Mouse (Mus musculus): Measurements from ENCODE around the gene Rbms1.
"Not testable (repeated sequence)": the region's sequence is repeated elsewhere in the genome, so short reads cannot be mapped to it uniquely, and the experiment has no call there.

The Rbms1 gene

DNA sequence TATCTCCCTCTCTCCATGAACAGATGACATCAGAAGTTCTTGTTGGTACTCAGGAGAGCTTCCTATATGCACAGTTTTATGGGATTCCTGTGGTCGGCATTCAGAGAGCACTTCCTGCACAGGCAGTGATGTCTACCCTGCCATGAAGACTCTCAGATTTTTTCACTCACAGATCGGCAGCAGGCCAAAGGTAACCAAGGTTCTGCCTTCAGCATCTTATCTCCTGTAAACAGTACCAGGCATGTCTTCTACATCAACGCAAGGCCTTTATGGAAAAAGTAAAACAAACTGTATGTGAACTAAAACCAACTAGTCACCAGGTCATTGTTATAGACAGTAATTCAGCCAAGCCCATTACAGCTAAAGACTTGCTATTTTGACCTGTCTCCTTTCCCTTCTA is 115.0 kb downstream of the Rbms1 start:
- DNase-seq (ENCODE audit: low read depth, low spot score), result no peak

DNA sequence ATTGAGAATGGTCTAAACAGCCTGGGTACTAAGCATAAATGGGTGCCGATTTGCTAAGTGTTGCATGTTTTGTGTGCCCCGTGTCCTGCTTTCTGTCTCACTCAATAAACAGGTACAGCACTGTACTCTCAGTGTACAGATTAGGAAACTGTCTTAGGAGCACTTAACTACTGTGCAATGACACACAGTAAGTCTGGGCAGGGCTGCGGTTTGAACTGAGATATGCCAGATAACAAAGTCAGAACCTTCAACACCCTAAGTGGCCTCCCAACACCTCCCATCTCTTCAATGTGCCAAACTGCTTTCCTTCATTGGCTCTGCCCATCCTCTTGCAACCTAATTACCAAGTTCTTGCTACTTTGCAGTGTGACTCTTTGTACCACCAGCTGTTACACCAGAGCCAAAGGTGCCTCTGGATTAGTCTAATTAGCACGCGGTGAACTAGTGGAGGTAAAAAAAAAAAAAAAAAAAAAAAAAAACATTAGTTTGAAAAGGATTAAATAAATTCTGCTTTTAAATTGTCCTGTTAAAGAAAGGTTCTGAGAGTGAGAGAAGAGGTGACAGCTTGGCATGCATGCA is 117.6 kb downstream of the Rbms1 start:
- peak; percentile 76 for DNase-seq (ENCODE audit: low read depth, low spot score)

DNA sequence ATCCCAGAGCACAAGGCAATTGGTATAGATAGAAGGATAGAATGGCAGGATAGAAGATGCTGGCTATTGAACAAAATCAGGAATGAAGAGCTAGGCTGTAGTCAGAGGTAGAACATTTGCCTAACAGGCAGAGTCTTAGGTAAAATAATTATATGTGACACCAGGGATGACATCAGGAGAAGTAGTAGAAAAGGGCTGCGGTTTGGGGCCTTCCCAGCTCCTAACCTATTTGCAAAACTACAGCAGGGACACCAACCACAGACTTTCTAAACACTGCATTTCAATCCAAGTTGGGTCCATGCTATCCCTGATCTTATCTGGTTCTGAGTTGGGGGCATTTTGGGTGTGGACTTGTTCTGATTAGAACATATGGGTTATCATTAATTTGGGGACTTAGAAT is 118.7 kb downstream of the Rbms1 start:
- no peak for DNase-seq (ENCODE audit: low read depth, low spot score)

DNA sequence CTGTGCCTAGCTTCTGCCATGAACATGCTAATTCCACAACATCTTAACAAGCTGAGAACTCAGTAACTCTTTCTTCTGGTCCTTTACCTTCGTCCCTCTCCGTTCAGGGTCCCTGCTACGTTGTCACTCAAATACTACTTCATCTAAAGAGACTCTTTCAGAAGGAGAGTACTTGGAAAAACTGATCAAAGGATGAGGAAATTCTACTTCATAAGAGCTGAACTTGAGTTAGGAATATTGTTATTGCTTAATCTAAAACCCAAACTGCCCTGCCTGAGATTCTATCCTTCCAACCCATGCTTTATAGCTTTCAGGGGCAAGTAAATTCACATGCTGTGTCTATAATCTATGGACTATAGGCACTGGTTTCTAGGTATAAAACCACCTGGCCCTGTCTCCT is 119.4 kb downstream of the Rbms1 start:
- no peak for DNase-seq (ENCODE audit: low read depth, low spot score)

DNA sequence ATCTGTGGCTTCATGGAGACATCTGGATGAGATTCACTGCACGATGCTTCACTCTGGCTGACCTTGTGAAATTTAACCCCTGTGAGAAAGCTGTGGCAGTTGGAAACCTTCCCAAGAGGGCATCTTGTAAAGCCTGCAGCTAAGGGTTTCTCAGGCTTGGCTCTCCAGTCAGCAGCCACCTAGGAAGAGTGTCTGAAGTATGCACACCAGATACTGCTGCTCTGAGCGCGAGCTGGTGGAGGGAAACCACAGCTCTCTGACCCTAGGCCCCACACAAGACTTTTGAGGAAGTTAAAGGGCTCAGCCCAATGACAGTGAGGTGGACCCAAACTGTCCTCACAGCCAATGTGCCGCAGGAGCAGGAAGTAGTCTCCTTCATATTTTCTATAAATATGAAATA is 120.0 kb downstream of the Rbms1 start:
- DNase-seq (ENCODE audit: low read depth, low spot score), result no peak

DNA sequence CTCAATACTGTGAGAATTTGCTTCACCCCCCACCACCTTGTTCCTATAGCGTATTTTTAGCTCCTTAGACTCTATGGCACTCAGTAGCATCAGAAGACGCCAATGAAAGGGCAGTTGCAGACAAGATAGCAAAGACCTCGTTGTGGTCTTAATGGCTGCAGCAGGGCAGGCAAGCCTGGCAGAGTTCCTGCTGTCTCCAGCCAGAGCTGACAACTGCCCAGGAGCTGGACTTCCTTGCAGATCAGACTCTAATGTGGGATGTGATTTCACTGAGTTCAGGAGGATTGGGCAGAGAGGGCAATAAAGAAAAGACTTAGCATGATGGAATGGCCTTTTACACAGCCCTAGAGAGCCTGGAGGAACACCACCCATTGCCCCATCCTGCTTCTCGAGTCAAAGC is 122.1 kb downstream of the Rbms1 start:
- DNase-seq (ENCODE audit: low read depth, low spot score), result no peak

DNA sequence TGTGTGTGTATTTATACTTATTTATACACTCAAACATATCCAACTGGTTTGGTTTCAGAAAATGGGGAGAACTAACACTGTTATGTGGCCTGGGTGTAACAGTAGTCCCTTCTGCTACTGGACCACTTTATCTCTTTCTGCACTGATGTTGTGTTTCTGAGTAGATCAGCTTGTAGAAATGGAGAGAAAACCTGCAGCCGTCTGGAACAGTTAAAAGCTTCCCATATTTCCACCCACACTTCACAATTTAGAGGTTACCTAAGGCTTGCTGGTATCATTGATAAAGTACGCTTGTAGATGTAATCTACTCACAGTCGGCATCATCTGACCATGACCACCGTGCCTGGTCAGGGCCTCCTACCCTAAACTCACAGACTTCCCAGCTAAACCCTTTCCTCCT is 123.5 kb downstream of the Rbms1 start:
- no peak for DNase-seq (ENCODE audit: low read depth, low spot score)

DNA sequence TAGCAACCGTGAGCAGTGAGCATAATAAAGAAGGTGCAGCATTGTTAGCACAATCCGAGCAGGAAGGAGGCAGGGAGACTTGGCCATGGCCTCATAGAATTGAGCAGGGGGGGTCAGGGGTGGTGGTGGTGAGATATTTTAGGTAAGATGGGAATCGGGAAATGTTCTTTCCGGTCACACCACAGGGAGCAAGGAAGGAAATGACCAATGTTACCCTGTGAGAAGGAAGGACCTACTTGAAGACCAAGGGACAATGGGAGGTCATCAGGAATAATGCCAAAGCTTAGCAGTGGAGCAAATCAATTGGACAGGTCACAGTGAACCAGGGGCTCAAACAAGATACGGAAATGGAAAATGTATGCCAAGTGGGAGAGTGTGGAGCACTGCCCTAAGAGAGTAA is 124.1 kb downstream of the Rbms1 start:
- DNase-seq (ENCODE audit: low read depth, low spot score), result no peak

DNA sequence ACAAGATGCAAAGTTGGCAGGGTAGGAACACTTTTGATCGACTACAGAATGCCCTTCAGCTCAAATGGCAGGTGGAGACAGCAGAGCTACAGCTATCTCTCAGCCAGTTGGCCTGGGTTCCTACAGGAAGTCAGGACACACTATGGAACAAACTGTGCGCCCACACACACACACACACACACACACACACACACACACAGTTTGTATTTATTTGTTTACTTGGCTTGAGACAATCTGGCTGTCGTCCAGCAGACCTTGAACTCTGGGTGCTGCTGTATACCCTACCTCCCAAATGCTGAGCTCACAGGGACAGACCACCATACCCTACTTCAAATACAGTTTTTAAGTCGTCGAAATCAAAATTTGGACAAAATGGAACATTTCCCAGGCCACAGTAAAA is 125.4 kb downstream of the Rbms1 start:
- DNase-seq (ENCODE audit: low read depth, low spot score), result no peak

DNA sequence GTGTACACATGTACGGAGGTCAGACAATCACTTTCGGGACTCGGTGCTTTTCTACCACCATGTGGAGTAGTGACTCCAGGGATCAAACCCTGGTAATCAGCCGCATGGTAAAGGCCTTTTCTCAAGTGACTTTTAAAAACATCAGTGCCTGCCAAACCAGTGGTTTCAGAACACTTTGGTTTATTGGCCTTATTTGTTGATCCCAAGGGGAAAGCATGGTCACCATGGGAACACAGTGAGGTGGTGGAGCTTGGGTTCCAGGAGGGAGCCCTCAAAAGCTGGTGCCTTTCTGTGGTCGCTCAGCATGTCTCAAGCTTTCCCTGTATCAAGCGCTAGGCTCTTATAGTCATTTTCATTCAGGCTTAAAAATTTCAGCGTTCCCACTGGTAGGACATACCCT is 126.8 kb downstream of the Rbms1 start:
- no peak for DNase-seq (ENCODE audit: low read depth, low spot score)

DNA sequence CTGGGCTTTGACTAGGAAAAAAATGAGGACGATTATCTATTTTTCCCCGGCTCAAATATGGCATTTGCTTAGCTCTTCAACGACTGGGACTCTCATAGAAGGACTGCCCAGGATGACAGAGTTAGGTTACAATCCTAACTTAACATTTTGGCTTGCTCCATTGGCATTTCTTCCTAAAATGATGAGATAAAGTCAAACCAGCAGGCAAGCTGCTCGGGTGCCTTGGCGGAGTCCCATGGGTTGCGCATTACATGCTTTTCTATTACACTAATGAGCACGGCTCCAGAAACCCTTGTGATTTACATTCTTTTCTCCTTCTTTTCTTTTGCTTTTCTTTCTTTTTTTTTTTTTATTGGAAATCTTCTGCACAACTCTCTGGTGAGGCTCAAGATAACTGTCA is 128.7 kb downstream of the Rbms1 start:
- no peak for DNase-seq (ENCODE audit: low read depth, low spot score)

DNA sequence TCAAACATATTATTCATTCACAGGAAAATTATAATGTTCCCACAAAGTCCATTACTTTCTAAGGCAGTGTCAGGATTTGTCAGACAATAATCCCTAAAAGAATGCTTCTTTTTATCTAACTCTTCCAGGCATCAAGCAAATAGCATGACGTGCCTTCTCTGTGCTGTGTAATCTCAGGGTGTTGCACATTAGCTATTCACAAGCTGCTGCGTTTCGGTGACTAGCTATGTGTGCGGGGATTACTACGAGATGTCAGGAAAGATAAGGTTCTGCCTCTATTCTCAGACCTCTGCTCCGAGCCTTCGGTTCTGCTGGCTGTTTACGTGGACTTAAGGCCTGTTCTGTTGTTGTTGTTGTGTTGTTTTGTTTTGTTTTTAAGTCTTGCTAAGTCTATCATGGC is 130.7 kb downstream of the Rbms1 start:
- DNase-seq (ENCODE audit: low read depth, low spot score), result no peak

DNA sequence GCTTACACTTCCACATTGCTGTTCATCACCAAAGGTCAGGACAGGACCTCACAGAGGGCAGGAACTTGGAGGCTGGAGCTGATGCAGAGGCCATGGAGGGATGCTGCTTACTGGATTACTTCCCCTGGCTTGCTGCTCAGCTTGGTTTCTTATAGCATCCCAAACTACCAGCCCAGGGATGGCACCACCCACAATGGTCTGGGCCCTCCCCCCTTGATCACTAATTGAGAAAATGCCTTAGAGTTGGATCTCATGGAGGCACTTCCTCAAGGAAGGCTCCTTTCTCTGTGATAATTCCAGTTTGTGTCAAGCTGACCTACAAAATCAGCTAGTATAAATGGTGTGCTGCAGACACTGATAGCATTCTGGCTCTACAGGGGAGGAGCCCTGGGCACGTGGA is 132.5 kb downstream of the Rbms1 start:
- not testable (repeated sequence) for DNase-seq (ENCODE audit: low read depth, low spot score)

DNA sequence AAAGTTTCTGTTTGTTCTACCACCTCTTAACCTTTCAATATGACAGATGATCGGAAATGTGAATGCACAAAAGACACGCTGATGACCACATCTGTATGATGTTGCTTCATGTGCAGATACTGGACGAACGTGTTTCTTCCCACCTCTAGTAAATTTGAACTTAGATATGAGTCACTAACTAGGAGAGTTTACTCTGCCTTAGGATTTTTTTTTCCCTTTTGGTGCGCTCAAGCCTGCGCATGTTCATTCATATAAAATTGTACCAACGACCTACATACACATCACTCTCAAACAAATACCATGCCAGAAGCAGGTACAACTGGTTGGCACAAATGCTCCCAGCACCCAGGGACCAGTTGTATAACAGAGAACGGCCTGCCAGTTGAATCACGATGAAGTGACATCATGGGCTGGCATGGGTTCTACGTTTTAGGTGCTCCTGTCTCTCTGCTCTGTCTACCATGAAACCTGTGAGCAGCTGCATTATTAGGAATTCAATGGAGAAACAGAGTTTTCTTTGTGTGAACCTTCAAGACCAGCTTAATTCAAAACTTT is 134.0 kb downstream of the Rbms1 start:
- no peak for DNase-seq (ENCODE audit: low read depth, low spot score)

DNA sequence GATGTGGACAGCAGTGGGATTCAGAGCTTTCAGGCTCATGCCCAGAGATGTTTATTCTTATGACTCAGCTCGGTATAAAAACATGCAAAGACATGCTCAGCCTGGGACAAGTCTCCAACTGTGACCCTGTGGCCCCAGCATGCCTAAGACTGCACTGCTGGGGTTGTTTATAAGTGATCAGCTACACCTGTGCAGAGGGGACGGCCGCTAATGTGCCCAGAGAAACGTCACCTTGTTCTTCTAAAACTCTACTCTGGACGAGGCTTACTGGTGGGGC is 135.9 kb downstream of the Rbms1 start:
- no peak for DNase-seq (ENCODE audit: low read depth, low spot score)

DNA sequence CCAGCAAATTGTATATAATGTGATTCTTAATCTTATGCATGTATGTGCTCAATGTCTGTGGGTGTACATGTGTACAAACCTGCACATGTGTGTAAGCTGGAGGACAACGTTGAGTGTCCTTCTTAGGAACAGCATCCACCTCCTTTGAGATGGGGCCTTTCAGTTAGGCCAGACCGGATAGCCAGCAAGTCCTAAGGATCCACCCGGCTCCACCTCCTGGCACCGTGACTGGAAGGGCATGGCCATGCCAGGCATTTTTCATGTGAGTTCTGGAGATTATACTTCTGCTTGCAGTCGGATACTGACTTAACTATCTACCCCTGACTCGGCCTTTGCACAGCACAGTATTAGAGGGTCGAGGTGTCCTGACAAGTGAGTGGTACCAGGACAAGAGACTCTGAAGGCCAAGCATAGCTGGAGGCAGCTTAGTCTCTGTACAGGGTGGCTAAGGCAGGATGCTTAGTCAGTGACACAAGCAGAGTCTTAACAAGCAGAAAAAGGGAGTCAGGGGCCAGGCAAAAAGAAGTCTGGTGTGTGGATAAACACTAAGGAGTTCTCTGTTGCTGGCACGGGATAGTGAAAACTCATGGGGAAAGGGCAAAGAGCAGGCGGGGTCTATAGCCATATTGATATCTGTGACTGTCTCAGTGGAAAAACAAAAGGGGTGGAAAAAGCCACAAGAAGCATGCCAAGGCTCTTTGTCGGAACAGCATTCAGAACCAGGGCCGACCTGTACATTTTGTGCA is 136.4 kb downstream of the Rbms1 start:
- DNase-seq (ENCODE audit: low read depth, low spot score), result no peak

DNA sequence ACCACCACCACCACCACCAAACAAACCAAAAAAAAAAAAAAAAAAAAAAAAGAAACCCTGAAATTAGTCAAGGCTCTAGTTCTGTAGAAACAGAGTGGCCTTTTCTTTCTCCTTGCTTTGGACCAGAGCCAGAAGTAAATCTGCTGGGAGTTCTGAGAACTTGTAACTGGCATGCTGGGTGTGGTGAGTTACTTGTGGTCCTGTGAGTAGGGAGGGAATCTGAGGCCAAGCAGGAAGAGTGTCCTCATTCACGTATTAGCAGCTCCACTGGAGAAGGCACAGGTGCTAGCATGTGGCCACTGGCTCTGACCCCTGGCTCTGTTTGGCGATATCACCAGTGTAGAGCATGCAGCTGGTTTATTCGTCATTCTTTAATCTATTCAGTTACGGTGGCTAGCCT is 137.3 kb downstream of the Rbms1 start:
- DNase-seq (ENCODE audit: low read depth, low spot score), result no peak

DNA sequence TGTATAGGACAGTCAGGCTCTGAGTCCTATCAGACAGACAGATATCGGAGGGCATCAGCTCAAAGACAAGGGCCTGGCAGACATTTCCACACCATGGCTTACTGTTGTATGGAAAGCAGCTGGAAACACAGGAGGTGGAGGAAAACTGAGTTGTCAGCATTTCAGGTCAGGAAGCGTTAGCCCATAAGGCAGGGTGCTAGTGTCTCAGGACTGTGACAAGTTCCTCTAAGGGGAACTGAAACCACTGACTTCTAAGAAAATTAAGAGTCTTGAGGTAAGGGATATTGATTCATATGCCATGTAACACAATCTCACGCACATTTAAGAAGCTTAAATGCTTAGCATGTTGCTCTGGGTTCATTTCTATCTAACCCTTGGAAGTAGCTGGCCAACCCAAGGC is 141.4 kb downstream of the Rbms1 start:
- no peak for DNase-seq (ENCODE audit: low read depth, low spot score)

DNA sequence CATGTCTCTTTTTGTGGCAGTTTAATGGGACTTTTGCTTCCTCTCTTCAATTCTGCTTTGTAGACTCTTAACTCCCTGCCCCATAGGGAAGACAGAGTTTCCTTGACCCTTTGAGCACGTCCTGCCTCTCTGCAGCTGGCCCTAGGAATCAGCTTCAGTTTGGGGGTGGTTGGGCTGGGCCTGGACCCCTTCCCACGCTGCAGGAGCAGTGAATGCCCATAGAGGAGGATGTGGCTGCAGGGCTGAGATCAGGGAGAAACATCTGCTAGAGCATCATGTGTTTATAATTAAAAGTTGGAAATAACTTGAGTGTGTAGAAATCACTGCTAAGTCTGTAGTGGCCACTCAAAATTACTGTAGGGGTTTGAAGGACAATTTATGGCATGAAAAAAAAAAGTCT is 144.4 kb downstream of the Rbms1 start:
- DNase-seq (ENCODE audit: low read depth, low spot score), result no peak

DNA sequence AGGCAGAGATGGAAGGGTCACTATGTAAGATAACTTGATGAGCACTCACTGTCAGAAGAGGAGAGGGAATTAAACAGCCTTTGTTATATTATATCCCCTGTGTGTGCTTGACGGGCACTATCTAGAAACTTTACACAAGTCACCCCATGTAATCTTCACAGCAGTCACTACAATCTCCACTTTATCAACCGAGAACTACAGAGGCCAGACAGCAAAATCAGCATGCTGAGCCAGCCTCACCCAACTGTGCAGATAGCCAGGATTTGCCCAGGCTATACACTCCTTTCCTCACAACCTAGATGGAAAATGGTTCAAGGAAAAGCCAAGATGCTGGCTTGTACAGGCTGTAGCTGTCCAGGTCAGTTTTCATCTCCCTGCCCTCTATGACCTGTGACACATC is 146.7 kb downstream of the Rbms1 start:
- DNase-seq (ENCODE audit: low read depth, low spot score), result no peak

DNA sequence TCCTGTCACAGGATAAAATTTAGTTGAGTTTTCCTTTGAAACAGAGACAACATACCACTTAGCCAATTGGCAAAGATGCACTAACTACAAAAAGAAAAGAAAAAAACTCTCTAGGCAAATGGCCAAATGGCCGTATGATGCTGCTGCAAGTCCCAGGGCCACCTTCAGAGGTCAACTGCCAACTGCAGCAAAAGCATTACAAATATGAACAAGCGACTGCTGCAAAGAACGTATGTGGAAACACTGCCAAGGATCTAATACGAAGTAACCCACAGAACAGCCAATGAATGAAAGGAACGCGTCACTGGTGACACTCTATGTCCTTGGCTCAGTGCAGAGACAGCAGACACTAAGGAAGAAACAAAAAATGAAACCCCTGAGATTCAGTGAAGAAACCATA is 148.2 kb downstream of the Rbms1 start:
- DNase-seq (ENCODE audit: low read depth, low spot score), result no peak

DNA sequence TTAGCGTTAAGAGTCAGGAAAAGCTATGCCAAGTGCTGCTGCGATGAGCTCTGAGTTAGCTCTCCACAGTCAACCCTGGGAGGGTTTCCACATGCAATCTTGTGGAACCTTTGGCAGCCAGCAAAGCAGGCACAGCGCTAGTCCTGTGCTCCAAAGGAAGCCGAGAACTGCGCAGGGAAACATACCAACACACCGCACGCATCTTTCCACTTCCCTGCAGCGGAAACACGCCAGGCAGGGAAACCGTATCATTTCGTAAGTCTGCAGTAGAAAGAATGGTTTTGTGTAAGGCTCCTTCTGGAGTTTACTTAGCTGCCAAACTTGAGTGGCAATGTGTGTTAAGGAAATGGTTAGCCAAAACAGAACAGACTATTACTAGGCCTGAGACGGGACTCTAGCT is 150.0 kb downstream of the Rbms1 start:
- no peak for DNase-seq (ENCODE audit: low read depth, low spot score)

DNA sequence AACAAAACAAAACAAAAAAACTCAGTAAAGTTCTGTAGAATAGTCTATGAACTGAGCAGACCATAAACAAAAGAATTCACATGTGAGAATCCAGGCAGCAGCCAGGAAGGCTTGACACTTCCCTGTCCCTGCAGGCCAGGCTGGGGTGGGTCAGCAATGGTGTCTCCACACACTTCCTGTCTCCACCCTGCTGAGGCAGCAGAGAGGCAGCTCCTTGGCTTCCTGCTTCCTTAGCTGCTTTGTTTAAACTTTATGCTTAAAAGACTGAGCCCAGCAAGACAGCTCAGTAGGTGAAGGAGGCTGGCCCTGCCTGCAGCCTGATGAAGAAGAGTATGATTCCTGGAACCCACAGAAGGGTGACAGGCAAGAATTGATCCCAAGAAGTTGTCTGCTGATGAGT is 152.4 kb downstream of the Rbms1 start:
- DNase-seq (ENCODE audit: low read depth, low spot score), result peak; percentile 59

DNA sequence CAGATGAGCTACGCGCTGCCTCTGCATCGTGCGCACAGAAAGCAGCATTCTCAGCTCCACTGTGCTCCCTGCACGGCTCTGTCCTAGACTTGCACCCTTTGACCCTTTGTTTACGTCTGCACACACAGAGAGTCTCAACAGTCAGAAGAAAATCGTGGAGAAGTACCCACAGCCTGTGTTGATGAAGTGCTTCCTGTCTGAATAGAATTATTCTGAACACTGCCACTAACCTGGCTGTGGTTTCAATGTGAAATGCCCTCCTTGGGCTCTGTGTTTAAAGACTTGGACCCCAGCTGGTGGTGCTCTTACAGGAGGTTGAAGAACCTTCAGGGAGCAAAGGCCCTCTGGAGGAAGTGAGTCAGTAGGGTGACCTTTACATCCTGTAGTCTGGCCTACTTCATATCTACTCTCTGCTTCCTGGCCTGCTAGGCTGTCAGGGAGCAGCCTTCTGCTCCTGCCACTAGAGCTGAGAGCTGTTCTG is 153.5 kb downstream of the Rbms1 start:
- DNase-seq (ENCODE audit: low read depth, low spot score), result peak; percentile 30
